Mouse (Mus musculus) midbrain, embryonic 12.5 days (tissue): ENCODE measurements around the gene Mpv17l. TPM values are rescaled to one million over a fixed set of nuclear protein-coding genes. Genes with fewer than 3 reads are reported as not detected.
A peak's percentile ranks its signal among the peaks of the same experiment; 100 is the strongest.
"Not testable (repeated sequence)": the region's sequence is repeated elsewhere in the genome, so short reads cannot be mapped to it uniquely, and the experiment has no call there.

Experiments
- ATAC-seq: fragments of 200-750 bp; cut with Nextera tagmentation; 2 replicates; pipeline ENCODE4 v1.8.0; 2017; ENCODE audit warnings: low read depth, moderate TSS enrichment, moderate library complexity; ENCODE audit not compliant: low FRiP score
- H3K27ac ChIP-seq: fragments of 300-500 bp; sonication (generic); replicated peaks from 2 replicates; pipeline ENCODE4 v1.5.1; 2016; ENCODE audit warnings: mild to moderate bottlenecking
- H3K27me3 ChIP-seq: fragments of 300-500 bp; sonication (generic); 2 replicates; pipeline ENCODE4 v1.6.1; 2016; ENCODE audit warnings: mild to moderate bottlenecking
- H3K36me3 ChIP-seq: fragments of 300-500 bp; sonication (generic); 2 replicates; pipeline ENCODE4 v1.6.1; 2016
- H3K4me1 ChIP-seq: fragments of 300-500 bp; sonication (generic); 2 replicates; pipeline ENCODE4 v1.6.1; 2016
- H3K4me2 ChIP-seq: fragments of 300-500 bp; sonication (generic); replicated peaks from 2 replicates; pipeline ENCODE4 v1.6.1; 2016; ENCODE audit warnings: mild to moderate bottlenecking, moderate library complexity
- H3K4me3 ChIP-seq: fragments of 300-500 bp; sonication (generic); 2 replicates; pipeline ENCODE4 v1.5.1; 2016; ENCODE audit warnings: mild to moderate bottlenecking
- H3K9ac ChIP-seq: fragments of 300-500 bp; sonication (generic); replicated peaks from 2 replicates; pipeline ENCODE4 v1.6.1; 2016; ENCODE audit warnings: mild to moderate bottlenecking, moderate library complexity
- H3K9me3 ChIP-seq: fragments of 300-500 bp; sonication (generic); 2 replicates; pipeline ENCODE4 v1.6.1; 2016; ENCODE audit warnings: mild to moderate bottlenecking
- WGBS: fragments of 180-500 bp; shearing (Covaris S2); methylation state at CpG from one replicate; pipeline ENCODE4 v1.1.7; 2016; 5-methylcytosine and 5-hydroxymethylcytosine counted together
- polyA plus RNA-seq: library from polyadenylated mRNA; unstranded; fragments of >200 nt; fragmentation: Nextera tagmentation; extraction: Ambion mirVana; gene quantifications from 2 replicates; pipeline ENCODE4 v1.2.1, GENCODE M21; 2016

Gene Mpv17l
- polyA plus RNA-seq, result 4.2 TPM in 2 replicates

- Histone ChIP-seq H3K4me3 (peak within 1 kb of the TSS; percentile 80), H3K4me1 (peaks cover 14% of the 10 kb centered on the region)
- peak; percentile 97 for ATAC-seq
Measured at GRCm38 (mm10) chr16:13902888-13903483, at the start of gene Mpv17l, which contains the start of gene Pdxdc1. Gene Mpv17l (plus strand): TSS chr16:13903161. Gene Pdxdc1 (minus strand): TSS chr16:13903131.

GRCm38 (mm10) chr16:13853886-13854285 is 49.1 kb upstream of the Mpv17l start:
- no peak for ATAC-seq
- Histone ChIP-seq H3K4me3 (no peak overlapping the region), H3K27me3 (no peaks in the 10 kb centered on the region), H3K27ac (no peak overlapping the region), H3K9ac (no peak overlapping the region), H3K4me2 (no peak overlapping the region), H3K9me3 (no peaks in the 10 kb centered on the region), H3K36me3 (peaks cover 17% of the 10 kb centered on the region), H3K4me1 (no peaks in the 10 kb centered on the region)
- WGBS, result 94% methylated on average over 4 of the region's 4 CpGs

More at GRCm38 (mm10) chr16:13902888-13903483, at the start of gene Mpv17l, which contains the start of gene Pdxdc1:
- Histone ChIP-seq H3K9me3 (no peaks in the 10 kb centered on the region), H3K36me3 (no peaks in the 10 kb centered on the region), H3K27me3 (no peaks in the 10 kb centered on the region), H3K9ac (peak within 1 kb of the TSS; percentile 84), H3K27ac (peak within 1 kb of the TSS; percentile 76), H3K4me2 (peak within 1 kb of the TSS; percentile 72)
- under 1% methylated on average over 53 of the region's 57 CpGs for WGBS

GRCm38 (mm10) chr16:13866076-13866475 is 36.9 kb upstream of the Mpv17l start:
- Histone ChIP-seq H3K36me3 (peaks cover 11% of the 10 kb centered on the region; the same call in 1 of the 2 replicates), H3K27me3 (no peaks in the 10 kb centered on the region)
- WGBS, result 88% methylated on average over 4 of the region's 4 CpGs

GRCm38 (mm10) chr16:13866616-13867015 is 36.3 kb upstream of the Mpv17l start:
- Histone ChIP-seq H3K4me3 (no peak overlapping the region), H3K27me3 (no peaks in the 10 kb centered on the region), H3K9me3 (no peaks in the 10 kb centered on the region), H3K4me2 (no peak overlapping the region), H3K9ac (no peak overlapping the region), H3K27ac (no peak overlapping the region), H3K4me1 (peaks cover 7% of the 10 kb centered on the region), H3K36me3 (peaks cover 11% of the 10 kb centered on the region; the same call in 1 of the 2 replicates)
- ATAC-seq, result no peak
- WGBS, result 88% methylated on average over 5 of the region's 5 CpGs

More at GRCm38 (mm10) chr16:13866076-13866475, 36.9 kb upstream of the Mpv17l start:
- H3K4me2 ChIP-seq, result no peak overlapping the region
- no peak overlapping the region for H3K9ac ChIP-seq
- no peak overlapping the region for H3K27ac ChIP-seq
- H3K4me3 ChIP-seq, result no peak overlapping the region
- no peaks in the 10 kb centered on the region for H3K9me3 ChIP-seq
- ATAC-seq, result no peak
- peaks cover 7% of the 10 kb centered on the region for H3K4me1 ChIP-seq

- WGBS, result 16% methylated on average over 5 of the region's 5 CpGs
- not testable (repeated sequence) for H3K4me1 ChIP-seq, H3K9ac ChIP-seq, H3K27ac ChIP-seq, H3K4me2 ChIP-seq, H3K9me3 ChIP-seq, H3K4me3 ChIP-seq, H3K27me3 ChIP-seq
- H3K36me3 ChIP-seq, result peaks cover 11% of the 10 kb centered on the region; the same call in 1 of the 2 replicates
- peak; percentile 77 for ATAC-seq
Measured at GRCm38 (mm10) chr16:13867406-13867805, 35.6 kb upstream of the Mpv17l start.

GRCm38 (mm10) chr16:13867910-13868514 is 34.9 kb upstream of the Mpv17l start:
- Histone ChIP-seq H3K27ac (peak overlapping the region; percentile 39), H3K4me3 (peak overlapping the region; percentile 35), H3K27me3 (no peaks in the 10 kb centered on the region), H3K9me3 (no peaks in the 10 kb centered on the region), H3K9ac (peak overlapping the region; percentile 48), H3K4me2 (peak overlapping the region; percentile 52), H3K4me1 (peaks cover 7% of the 10 kb centered on the region), H3K36me3 (peaks cover 11% of the 10 kb centered on the region; the same call in 1 of the 2 replicates)
- WGBS, result 3% methylated on average over 42 of the region's 42 CpGs
- ATAC-seq, result peak; percentile 75; the same call in 1 of the 2 replicates

GRCm38 (mm10) chr16:13875483-13875882 is 27.5 kb upstream of the Mpv17l start:
- ATAC-seq, result no peak
- no peaks in the 10 kb centered on the region for H3K4me1 ChIP-seq
- peaks cover 27% of the 10 kb centered on the region for H3K36me3 ChIP-seq
- no peaks in the 10 kb centered on the region for H3K27me3 ChIP-seq
- H3K9me3 ChIP-seq, result no peaks in the 10 kb centered on the region
- no peak overlapping the region for H3K4me3 ChIP-seq
- no peak overlapping the region for H3K9ac ChIP-seq
- H3K4me2 ChIP-seq, result no peak overlapping the region
- 99% methylated on average over 4 of the region's 4 CpGs for WGBS
- H3K27ac ChIP-seq, result no peak overlapping the region

GRCm38 (mm10) chr16:13883094-13883774 is 19.7 kb upstream of the Mpv17l start:
- Histone ChIP-seq H3K4me2 (no peak overlapping the region), H3K27me3 (no peaks in the 10 kb centered on the region), H3K4me3 (no peak overlapping the region), H3K4me1 (no peaks in the 10 kb centered on the region), H3K9ac (no peak overlapping the region), H3K9me3 (no peaks in the 10 kb centered on the region), H3K36me3 (no peaks in the 10 kb centered on the region), H3K27ac (no peak overlapping the region)
- 82% methylated on average over 3 of the region's 3 CpGs for WGBS
- ATAC-seq, result no peak

GRCm38 (mm10) chr16:13890449-13890848 is 12.5 kb upstream of the Mpv17l start:
- no peak overlapping the region for H3K4me2 ChIP-seq
- no peak for ATAC-seq
- H3K4me1 ChIP-seq, result no peaks in the 10 kb centered on the region
- WGBS, result 91% methylated on average over 2 of the region's 2 CpGs
- H3K36me3 ChIP-seq, result no peaks in the 10 kb centered on the region
- H3K9me3 ChIP-seq, result no peaks in the 10 kb centered on the region
- no peaks in the 10 kb centered on the region for H3K27me3 ChIP-seq
- H3K4me3 ChIP-seq, result no peak overlapping the region
- no peak overlapping the region for H3K9ac ChIP-seq
- no peak overlapping the region for H3K27ac ChIP-seq

GRCm38 (mm10) chr16:13892850-13893249 is 10.1 kb upstream of the Mpv17l start:
- no peak overlapping the region for H3K4me2 ChIP-seq

GRCm38 (mm10) chr16:13894097-13894496 is 8.9 kb upstream of the Mpv17l start:
- Histone ChIP-seq H3K4me3 (no peak overlapping the region), H3K36me3 (no peaks in the 10 kb centered on the region), H3K27ac (no peak overlapping the region), H3K4me2 (no peak overlapping the region), H3K4me1 (no peaks in the 10 kb centered on the region), H3K9ac (no peak overlapping the region), H3K27me3 (no peaks in the 10 kb centered on the region), H3K9me3 (no peaks in the 10 kb centered on the region)
- no peak for ATAC-seq
- 76% methylated on average over 2 of the region's 2 CpGs for WGBS

More at GRCm38 (mm10) chr16:13892850-13893249, 10.1 kb upstream of the Mpv17l start:
- H3K27ac ChIP-seq, result no peak overlapping the region
- no peaks in the 10 kb centered on the region for H3K27me3 ChIP-seq
- no peaks in the 10 kb centered on the region for H3K36me3 ChIP-seq
- no peaks in the 10 kb centered on the region for H3K4me1 ChIP-seq
- H3K4me3 ChIP-seq, result no peak overlapping the region
- ATAC-seq, result no peak
- H3K9me3 ChIP-seq, result no peaks in the 10 kb centered on the region
- H3K9ac ChIP-seq, result no peak overlapping the region

- ATAC-seq, result no peak
- H3K4me1 ChIP-seq, result no peaks in the 10 kb centered on the region
Measured at GRCm38 (mm10) chr16:13895740-13896139, 7.2 kb upstream of the Mpv17l start.

More at GRCm38 (mm10) chr16:13895740-13896139, 7.2 kb upstream of the Mpv17l start:
- Histone ChIP-seq H3K27me3 (no peaks in the 10 kb centered on the region), H3K4me2 (no peak overlapping the region), H3K9me3 (no peaks in the 10 kb centered on the region), H3K9ac (no peak overlapping the region), H3K36me3 (no peaks in the 10 kb centered on the region), H3K4me3 (no peak overlapping the region), H3K27ac (no peak overlapping the region)
- WGBS, result 94% methylated on average over 3 of the region's 3 CpGs
